Mouse (Mus musculus) megakaryocyte, embryonic 14.5 days (primary cell): ENCODE measurements around the gene Inpp5e.

Source experiments
- FLI1 ChIP-seq: IDR thresholded peaks from 2 replicates; pipeline ENCODE4 v1.6.1; 2012; ENCODE audit warnings: low read length, inconsistent platforms, mixed read lengths
- GATA1 ChIP-seq: IDR thresholded peaks from 3 replicates; pipeline ENCODE4 v1.6.1; 2012; ENCODE audit warnings: mixed read lengths, low read length, inconsistent platforms, borderline replicate concordance

GRCm38 (mm10) chr2:26437221-26437620 is 28.2 kb upstream of the Inpp5e start:
- no peak for TF ChIP-seq GATA1
- TF ChIP-seq FLI1: no peak
